Mouse (Mus musculus): ENCODE data around the gene Mlec. TPM values are rescaled to one million over a fixed set of nuclear protein-coding genes. Genes with fewer than 3 reads are reported as not detected.
"Not testable (repeated sequence)": the region's sequence is repeated elsewhere in the genome, so short reads cannot be mapped to it uniquely, and the experiment has no call there.

Mlec gene
- polyA plus RNA-seq, 1 experiment from 2014 or later: 51.5 TPM

DNA sequence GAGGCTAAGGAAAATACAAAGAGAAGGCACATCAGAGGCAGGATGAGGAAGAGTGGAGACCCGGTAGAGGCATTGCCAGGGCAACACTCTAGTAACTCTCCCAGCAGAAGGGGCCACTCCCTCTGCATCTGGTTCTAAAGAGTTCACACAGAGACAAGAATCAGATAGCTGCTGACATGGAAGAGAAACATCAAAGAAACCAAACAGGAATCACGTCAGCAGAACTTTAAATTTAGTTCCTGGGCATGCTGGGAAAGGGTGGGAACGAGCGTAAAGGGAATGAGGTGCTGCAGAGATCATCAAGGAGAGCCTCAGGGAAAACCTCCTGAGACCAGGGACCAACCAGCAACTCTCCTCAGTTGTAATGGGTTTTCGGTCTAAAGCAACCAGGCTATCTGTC, 7.0 kb downstream of the Mlec start:
- H3K9ac ChIP-seq (ENCODE audit: low read length): no peak overlapping the region
- peaks cover 29% of the 10 kb centered on the region for H3K36me3 ChIP-seq (ENCODE audit: control insufficient read depth, insufficient read depth, low read length)

GRCm38 (mm10) chr5:115149675-115150459, 8.1 kb downstream of the Mlec start:
- no peaks in the 10 kb centered on the region for H3K27me3 ChIP-seq (ENCODE audit: control insufficient read depth, insufficient read depth, low read length)
- peaks cover 2% of the 10 kb centered on the region for H3K4me1 ChIP-seq (ENCODE audit: control insufficient read depth, insufficient read depth, low read length)
- peaks cover 31% of the 10 kb centered on the region for H3K36me3 ChIP-seq (ENCODE audit: control insufficient read depth, insufficient read depth, low read length)
- no peak overlapping the region for H3K27ac ChIP-seq (replicated peaks; ENCODE audit: low read depth, low read length)
- no peak for DNase-seq (ENCODE audit: low spot score)
- no peak overlapping the region for H3K4me2 ChIP-seq (ENCODE audit: low read depth, severe bottlenecking)
- H3K4me3 ChIP-seq (ENCODE audit: low read depth, low read length): no peak overlapping the region
- no peak for ATAC-seq (ENCODE audit: insufficient number of reproducible peaks, low FRiP score, low TSS enrichment, low read depth)
- no peaks in the 10 kb centered on the region; the same call in 1 of the 2 replicates for H3K9me3 ChIP-seq (ENCODE audit: control insufficient read depth, low read length)
- no peak overlapping the region for H3K9ac ChIP-seq (ENCODE audit: low read length)
- 92% methylated on average over 14 of the region's 14 CpGs for WGBS

More for the DNA sequence above, 7.0 kb downstream of the Mlec start:
- Histone ChIP-seq H3K27me3 (ENCODE audit: control insufficient read depth, insufficient read depth, low read length) (no peaks in the 10 kb centered on the region), H3K27ac (replicated peaks; ENCODE audit: low read depth, low read length) (no peak overlapping the region), H3K4me3 (ENCODE audit: low read depth, low read length) (no peak overlapping the region), H3K9me3 (ENCODE audit: control insufficient read depth, low read length) (no peaks in the 10 kb centered on the region; the same call in 1 of the 2 replicates), H3K4me2 (ENCODE audit: low read depth, severe bottlenecking) (no peak overlapping the region), H3K4me1 (ENCODE audit: control insufficient read depth, insufficient read depth, low read length) (peaks cover 13% of the 10 kb centered on the region)
- no peak for ATAC-seq (ENCODE audit: insufficient number of reproducible peaks, low FRiP score, low TSS enrichment, low read depth)
- 67% methylated on average over 5 of the region's 5 CpGs for WGBS
- no peak for DNase-seq (ENCODE audit: low spot score)

DNA sequence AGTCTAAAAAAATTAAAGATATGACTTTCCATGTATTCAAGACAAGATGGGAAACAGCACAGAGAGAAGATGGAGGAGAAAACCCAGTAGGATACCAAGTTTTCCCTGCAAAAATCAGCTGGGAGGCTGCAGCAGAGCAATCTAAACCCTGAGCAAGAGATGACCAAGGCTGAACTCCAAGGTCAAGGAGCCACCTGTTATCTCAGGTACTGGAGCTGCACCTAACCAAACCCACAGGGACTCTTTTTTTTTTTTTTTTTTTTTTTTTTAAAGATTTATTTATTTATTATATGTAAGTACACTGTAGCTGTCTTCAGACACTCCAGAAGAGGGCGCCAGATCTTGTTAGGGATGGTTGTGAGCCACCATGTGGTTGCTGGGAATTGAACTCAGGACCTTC, 9.1 kb downstream of the Mlec start:
- not testable (repeated sequence) for ATAC-seq (ENCODE audit: insufficient number of reproducible peaks, low FRiP score, low TSS enrichment, low read depth); H3K27me3 ChIP-seq (ENCODE audit: control insufficient read depth, insufficient read depth, low read length); H3K4me2 ChIP-seq (ENCODE audit: low read depth, severe bottlenecking); H3K9ac ChIP-seq (ENCODE audit: low read length); H3K4me3 ChIP-seq (ENCODE audit: low read depth, low read length); DNase-seq (ENCODE audit: low spot score); H3K27ac ChIP-seq (replicated peaks; ENCODE audit: low read depth, low read length); H3K9me3 ChIP-seq (ENCODE audit: control insufficient read depth, low read length); H3K4me1 ChIP-seq (ENCODE audit: control insufficient read depth, insufficient read depth, low read length)
- no CpG with 5 or more reads among the region's 1 CpGs for WGBS
- peaks cover 31% of the 10 kb centered on the region for H3K36me3 ChIP-seq (ENCODE audit: control insufficient read depth, insufficient read depth, low read length)

GRCm38 (mm10) chr5:115148378-115148777, 9.6 kb downstream of the Mlec start:
- H3K9me3 ChIP-seq (ENCODE audit: control insufficient read depth, low read length): no peaks in the 10 kb centered on the region; the same call in 1 of the 2 replicates
- 93% methylated on average over 8 of the region's 8 CpGs for WGBS
- ATAC-seq (ENCODE audit: insufficient number of reproducible peaks, low FRiP score, low TSS enrichment, low read depth): no peak
- H3K27ac ChIP-seq (replicated peaks; ENCODE audit: low read depth, low read length): no peak overlapping the region
- no peaks in the 10 kb centered on the region for H3K27me3 ChIP-seq (ENCODE audit: control insufficient read depth, insufficient read depth, low read length)
- DNase-seq (ENCODE audit: low spot score): no peak
- H3K4me1 ChIP-seq (ENCODE audit: control insufficient read depth, insufficient read depth, low read length): peaks cover 2% of the 10 kb centered on the region; the same call in 1 of the 2 replicates
- no peak overlapping the region for H3K4me2 ChIP-seq (ENCODE audit: low read depth, severe bottlenecking)
- H3K9ac ChIP-seq (ENCODE audit: low read length): no peak overlapping the region
- peaks cover 31% of the 10 kb centered on the region for H3K36me3 ChIP-seq (ENCODE audit: control insufficient read depth, insufficient read depth, low read length)
- H3K4me3 ChIP-seq (ENCODE audit: low read depth, low read length): no peak overlapping the region

DNA sequence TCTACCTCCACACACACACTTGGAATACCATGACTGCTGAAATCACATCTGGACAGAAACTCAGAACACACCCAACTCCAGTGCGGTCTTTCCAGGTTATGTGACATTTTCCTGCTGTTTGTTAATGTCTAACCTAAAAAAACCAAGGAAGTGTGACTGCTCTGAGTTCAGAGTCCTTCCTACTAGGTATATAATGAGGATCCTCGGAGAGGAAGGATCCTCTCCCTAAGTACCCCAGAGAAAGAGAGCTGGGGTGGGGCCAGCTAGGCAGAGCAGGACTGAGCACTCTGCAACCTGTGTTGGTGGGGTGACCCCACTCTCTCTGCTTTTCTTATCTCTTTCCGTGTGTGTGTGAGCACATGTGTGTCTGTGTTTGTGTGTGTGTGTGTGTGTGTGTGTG, 10.6 kb downstream of the Mlec start:
- Histone ChIP-seq H3K9ac (ENCODE audit: low read length) (no peak overlapping the region), H3K4me1 (ENCODE audit: control insufficient read depth, insufficient read depth, low read length) (no peaks in the 10 kb centered on the region; the same call in 1 of the 2 replicates), H3K9me3 (ENCODE audit: control insufficient read depth, low read length) (no peaks in the 10 kb centered on the region; the same call in 1 of the 2 replicates), H3K27ac (replicated peaks; ENCODE audit: low read depth, low read length) (no peak overlapping the region), H3K27me3 (ENCODE audit: control insufficient read depth, insufficient read depth, low read length) (no peaks in the 10 kb centered on the region), H3K36me3 (ENCODE audit: control insufficient read depth, insufficient read depth, low read length) (peaks cover 31% of the 10 kb centered on the region), H3K4me3 (ENCODE audit: low read depth, low read length) (no peak overlapping the region), H3K4me2 (ENCODE audit: low read depth, severe bottlenecking) (no peak overlapping the region)
- DNase-seq (ENCODE audit: low spot score) (no peak), ATAC-seq (ENCODE audit: insufficient number of reproducible peaks, low FRiP score, low TSS enrichment, low read depth) (no peak)
- 82% methylated on average over 3 of the region's 3 CpGs for WGBS

DNA sequence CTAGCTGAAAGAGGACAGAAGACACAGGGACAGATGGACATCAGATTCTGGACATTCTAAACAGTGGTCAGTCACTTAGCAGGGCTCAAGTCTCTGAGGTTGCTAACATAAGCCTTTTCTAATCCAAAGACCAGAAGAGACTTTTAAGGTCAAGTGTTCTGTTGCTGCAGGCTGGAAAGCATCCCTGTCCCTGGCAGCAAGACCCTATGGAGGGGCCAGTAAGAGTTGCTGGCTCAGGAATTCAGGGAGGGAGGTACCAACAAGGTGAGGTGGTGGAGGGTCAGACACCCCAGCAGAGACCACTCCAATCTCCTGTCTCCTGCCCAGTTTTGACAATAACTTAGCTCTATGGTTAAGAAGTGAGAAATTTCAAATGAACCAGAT, 11.2 kb downstream of the Mlec start:
- Histone ChIP-seq H3K36me3 (ENCODE audit: control insufficient read depth, insufficient read depth, low read length) (peaks cover 31% of the 10 kb centered on the region), H3K27me3 (ENCODE audit: control insufficient read depth, insufficient read depth, low read length) (no peaks in the 10 kb centered on the region), H3K9ac (ENCODE audit: low read length) (no peak overlapping the region), H3K4me2 (ENCODE audit: low read depth, severe bottlenecking) (no peak overlapping the region), H3K4me1 (ENCODE audit: control insufficient read depth, insufficient read depth, low read length) (no peaks in the 10 kb centered on the region), H3K4me3 (ENCODE audit: low read depth, low read length) (no peak overlapping the region), H3K9me3 (ENCODE audit: control insufficient read depth, low read length) (no peaks in the 10 kb centered on the region; the same call in 1 of the 2 replicates), H3K27ac (replicated peaks; ENCODE audit: low read depth, low read length) (no peak overlapping the region)
- ATAC-seq (ENCODE audit: insufficient number of reproducible peaks, low FRiP score, low TSS enrichment, low read depth): no peak
- DNase-seq (ENCODE audit: low spot score): no peak

- H3K4me2 ChIP-seq (ENCODE audit: low read depth, severe bottlenecking): no peak overlapping the region
- H3K27me3 ChIP-seq (ENCODE audit: control insufficient read depth, insufficient read depth, low read length): no peaks in the 10 kb centered on the region
- H3K36me3 ChIP-seq (ENCODE audit: control insufficient read depth, insufficient read depth, low read length): peaks cover 31% of the 10 kb centered on the region
- H3K27ac ChIP-seq (replicated peaks; ENCODE audit: low read depth, low read length): no peak overlapping the region
- H3K4me3 ChIP-seq (ENCODE audit: low read depth, low read length): no peak overlapping the region
- no peak overlapping the region for H3K9ac ChIP-seq (ENCODE audit: low read length)
- ATAC-seq (ENCODE audit: insufficient number of reproducible peaks, low FRiP score, low TSS enrichment, low read depth): no peak
- no peak for DNase-seq (ENCODE audit: low spot score)
- H3K4me1 ChIP-seq (ENCODE audit: control insufficient read depth, insufficient read depth, low read length): no peaks in the 10 kb centered on the region
- no peaks in the 10 kb centered on the region; the same call in 1 of the 2 replicates for H3K9me3 ChIP-seq (ENCODE audit: control insufficient read depth, low read length)
- WGBS: 82% methylated on average over 6 of the region's 6 CpGs
These were observed 11.8 kb downstream of the Mlec start for GRCm38 (mm10) chr5:115145976-115146746.

- WGBS: 83% methylated on average over 11 of the region's 11 CpGs
- Histone ChIP-seq H3K4me2 (ENCODE audit: low read depth, severe bottlenecking) (no peak overlapping the region), H3K36me3 (ENCODE audit: control insufficient read depth, insufficient read depth, low read length) (peaks cover 24% of the 10 kb centered on the region), H3K4me1 (ENCODE audit: control insufficient read depth, insufficient read depth, low read length) (no peaks in the 10 kb centered on the region), H3K9ac (ENCODE audit: low read length) (no peak overlapping the region), H3K4me3 (ENCODE audit: low read depth, low read length) (no peak overlapping the region), H3K27ac (replicated peaks; ENCODE audit: low read depth, low read length) (no peak overlapping the region), H3K9me3 (ENCODE audit: control insufficient read depth, low read length) (no peaks in the 10 kb centered on the region; the same call in 1 of the 2 replicates), H3K27me3 (ENCODE audit: control insufficient read depth, insufficient read depth, low read length) (no peaks in the 10 kb centered on the region)
- no peak for DNase-seq (ENCODE audit: low spot score)
- no peak for ATAC-seq (ENCODE audit: insufficient number of reproducible peaks, low FRiP score, low TSS enrichment, low read depth)
These were observed 12.6 kb downstream of the Mlec start for GRCm38 (mm10) chr5:115145253-115145968.
